Mouse (Mus musculus): ENCODE data around the gene Esp6.
"Not testable (repeated sequence)": the region's sequence is repeated elsewhere in the genome, so short reads cannot be mapped to it uniquely, and the experiment has no call there.

Gene Esp6

DNA sequence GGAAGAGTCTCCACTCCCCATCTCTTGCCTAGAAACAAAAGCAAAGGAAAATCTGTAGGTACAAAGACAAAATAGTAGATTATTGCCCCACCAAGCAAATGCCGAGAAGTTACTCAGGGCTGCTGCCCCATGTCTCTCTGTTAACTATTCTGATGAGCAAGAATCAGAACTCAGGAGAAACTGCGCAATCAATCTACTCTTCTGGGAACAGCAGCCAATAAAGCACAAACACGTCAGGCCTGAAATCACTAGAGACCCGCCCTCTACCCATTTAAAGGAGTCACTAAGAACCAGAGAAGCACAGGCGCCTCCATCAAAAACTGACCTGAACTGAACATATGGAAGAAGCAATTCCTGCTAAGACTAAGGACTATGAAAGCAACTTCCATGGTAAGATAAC lies at the start of gene Esp6:
TSS of gene Esp6 (plus strand) at position 301 of the 400 bp plus-strand sequence.
- no peak for DNase-seq (ENCODE audit: inconsistent ontology term)

GRCm38 (mm10) chr17:40519818-40520217 lies 41.5 kb upstream of the Esp6 start, which contains the start of gene Esp8:
Gene Esp8, plus strand, starts transcription at chr17:40520022.
- no peak for DNase-seq (ENCODE audit: inconsistent ontology term)

DNA sequence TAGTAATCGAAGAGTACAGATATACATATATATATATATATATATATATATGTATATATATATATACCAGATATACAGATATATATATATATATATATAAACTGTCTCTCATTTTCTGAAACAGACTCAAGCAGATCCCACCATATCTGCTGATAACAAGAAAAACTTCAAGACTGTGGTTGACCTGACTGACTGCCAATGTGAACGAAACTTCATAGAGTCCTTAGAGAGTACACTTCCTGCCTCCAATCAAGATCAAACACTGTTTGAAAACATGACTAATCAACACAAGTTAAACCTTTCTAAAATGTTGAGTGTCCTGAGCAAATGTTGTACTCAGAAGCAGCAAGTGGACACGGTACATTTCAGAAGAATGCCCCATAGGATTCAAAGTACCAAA lies 31.5 kb upstream of the Esp6 start:
- DNase-seq (ENCODE audit: inconsistent ontology term): no peak

- no peak for DNase-seq (ENCODE audit: inconsistent ontology term)
These were observed 30.2 kb upstream of the Esp6 start for GRCm38 (mm10) chr17:40531147-40531546.

GRCm38 (mm10) chr17:40547005-40547404 lies 14.3 kb upstream of the Esp6 start:
- not testable (repeated sequence) for DNase-seq (ENCODE audit: inconsistent ontology term)

DNA sequence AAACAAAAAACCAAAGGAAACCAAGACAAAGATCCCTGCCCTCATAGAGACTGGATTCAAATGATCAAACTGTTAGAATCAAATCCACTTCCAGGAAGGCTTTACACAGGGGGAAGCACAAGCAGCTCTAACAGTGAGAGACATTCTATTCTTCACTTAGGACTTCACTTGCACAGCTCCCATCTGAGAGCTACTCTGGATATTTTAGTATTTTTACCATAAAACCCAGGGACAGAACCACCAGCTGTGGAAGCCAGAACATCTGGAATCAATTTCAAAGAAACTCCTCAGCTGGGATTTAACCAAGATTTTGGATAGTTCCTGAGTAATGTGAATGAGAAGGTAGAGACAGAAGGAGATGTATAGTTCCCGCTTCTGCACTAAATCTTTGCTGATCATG lies 7.8 kb upstream of the Esp6 start:
- no peak for DNase-seq (ENCODE audit: inconsistent ontology term)

- DNase-seq (ENCODE audit: inconsistent ontology term): not testable (repeated sequence)
These were observed 22.6 kb downstream of the Esp6 start for GRCm38 (mm10) chr17:40583906-40584305.

DNA sequence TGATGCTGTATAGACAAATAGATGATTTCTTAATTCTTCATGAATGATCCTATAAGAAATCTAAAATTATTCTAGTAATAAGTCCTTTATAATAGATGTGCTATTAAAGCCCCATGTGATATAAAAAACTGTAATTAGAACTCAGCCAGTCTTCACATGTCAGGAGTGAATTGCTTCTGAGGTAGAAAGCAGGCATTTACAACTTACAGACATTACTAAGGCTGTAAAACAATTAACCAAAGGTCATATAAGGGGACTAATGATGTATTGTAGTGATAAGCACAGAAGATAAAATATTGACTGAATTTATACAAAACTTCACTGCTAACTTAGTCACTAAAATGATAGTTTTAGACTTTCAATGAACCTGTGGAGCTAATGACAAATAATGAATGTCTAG lies 30.0 kb downstream of the Esp6 start:
- DNase-seq (ENCODE audit: inconsistent ontology term): no peak

DNA sequence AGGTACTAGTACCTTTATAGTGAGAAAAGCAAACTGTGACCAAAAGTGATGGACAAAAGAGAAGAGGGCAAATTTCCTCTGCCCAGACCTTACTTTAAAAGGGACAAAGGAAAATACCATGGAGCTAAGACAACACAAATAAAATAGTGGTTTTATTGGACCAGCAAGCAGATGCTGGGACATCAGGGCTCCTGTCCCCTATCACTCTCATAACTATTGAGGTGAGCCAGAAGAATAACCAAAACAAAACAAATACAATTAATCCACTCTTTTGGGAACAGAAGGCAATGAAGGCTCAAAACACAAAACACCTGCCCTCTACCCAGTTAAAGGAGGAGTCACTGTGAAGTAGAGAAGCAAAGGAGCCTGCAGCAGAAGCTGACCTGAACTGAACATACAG lies 37.0 kb downstream of the Esp6 start, which contains the start of gene Esp4:
TSS of gene Esp4 (plus strand) at position 301 of the 400 bp plus-strand sequence.
- DNase-seq (ENCODE audit: inconsistent ontology term): no peak
